Mouse (Mus musculus) intestine, embryonic 16.5 days (tissue): ENCODE results near the gene Pycard. TPM values are rescaled to one million over a fixed set of nuclear protein-coding genes. Genes with fewer than 3 reads are reported as not detected.
A peak's percentile ranks its signal among the peaks of the same experiment; 100 is the strongest.

ENCODE experiments used
- ATAC-seq: fragments of 200-750 bp; cut with Nextera tagmentation; 2 replicates; pipeline ENCODE4 v1.8.0; 2017; ENCODE audit warnings: moderate TSS enrichment, moderate library complexity
- H3K27ac ChIP-seq: fragments of 300-500 bp; sonication (generic); 2 replicates; pipeline ENCODE4 v1.5.1; 2014; ENCODE audit warnings: mild to moderate bottlenecking, low read length
- H3K27me3 ChIP-seq: fragments of 300-500 bp; sonication (generic); replicated peaks from 2 replicates; pipeline ENCODE4 v1.6.1; 2014; ENCODE audit warnings: low read length, control low read depth, mixed read lengths; ENCODE audit not compliant: control insufficient read depth, insufficient read depth
- H3K36me3 ChIP-seq: fragments of 300-500 bp; sonication (generic); 2 replicates; pipeline ENCODE4 v1.6.1; 2014; ENCODE audit warnings: low read length, control low read depth; ENCODE audit not compliant: control insufficient read depth, insufficient read depth
- H3K4me1 ChIP-seq: fragments of 300-500 bp; sonication (generic); 2 replicates; pipeline ENCODE4 v1.6.1; 2014; ENCODE audit warnings: low read length, control low read depth, mixed read lengths; ENCODE audit not compliant: control insufficient read depth, insufficient read depth
- H3K4me2 ChIP-seq: fragments of 300-500 bp; sonication (generic); 2 replicates; pipeline ENCODE4 v1.6.1; 2014; ENCODE audit warnings: low read depth, low read length, control low read depth
- H3K4me3 ChIP-seq: fragments of 300-500 bp; sonication (generic); 2 replicates; pipeline ENCODE4 v1.5.1; 2014; ENCODE audit warnings: mild to moderate bottlenecking, low read length
- H3K9ac ChIP-seq: fragments of 300-500 bp; sonication (generic); 2 replicates; pipeline ENCODE4 v1.6.1; 2014; ENCODE audit warnings: low read depth, low read length
- H3K9me3 ChIP-seq: fragments of 300-500 bp; sonication (generic); 2 replicates; pipeline ENCODE4 v1.6.1; 2016; ENCODE audit warnings: low read length, control low read depth; ENCODE audit not compliant: control insufficient read depth
- WGBS: fragments of 180-500 bp; shearing (Covaris S2); extraction: QIAGEN DNeasy Blood & Tissue Kit; methylation state at CpG from one replicate; pipeline ENCODE4 v1.1.7; 2014; 5-methylcytosine and 5-hydroxymethylcytosine counted together
- polyA plus RNA-seq: library from polyadenylated mRNA; unstranded; fragments of >200 nt; fragmentation: Nextera tagmentation; extraction: Ambion mirVana; gene quantifications from 2 replicates; pipeline ENCODE4 v1.2.1, GENCODE M21; 2015

Pycard gene
- polyA plus RNA-seq, 1 experiment from 2014 or later: 626 TPM

- Histone ChIP-seq H3K4me3 (peak overlapping the region; percentile 54), H3K27ac (peak overlapping the region; percentile 94), H3K9ac (peak overlapping the region; percentile 70), H3K4me1 (peaks cover 7% of the 10 kb centered on the region; the same call in 1 of the 2 replicates), H3K36me3 (no peaks in the 10 kb centered on the region), H3K9me3 (no peaks in the 10 kb centered on the region), H3K4me2 (peak overlapping the region; percentile 57), H3K27me3 (no peaks in the 10 kb centered on the region)
- peak; percentile 41 for ATAC-seq
- WGBS: 41% methylated on average over 6 of the region's 6 CpGs
These were observed 1.8 kb downstream of the Pycard start for GRCm38 (mm10) chr7:127991643-127992487.

- no peak for ATAC-seq
- Histone ChIP-seq H3K9ac (no peak overlapping the region), H3K9me3 (no peaks in the 10 kb centered on the region), H3K36me3 (peaks cover 7% of the 10 kb centered on the region; the same call in 1 of the 2 replicates), H3K4me3 (no peak overlapping the region), H3K4me2 (no peak overlapping the region), H3K27me3 (no peaks in the 10 kb centered on the region), H3K27ac (0 out of 2 replicates have a peak overlapping the region, but pooled peaks have one; percentile 12), H3K4me1 (0 out of 2 replicates have a peak, but pooled peaks cover 4% of the 10 kb centered on the region)
- 86% methylated on average over 1 of the region's 1 CpGs for WGBS
These were observed 4.8 kb downstream of the Pycard start for GRCm38 (mm10) chr7:127988904-127989303.

GRCm38 (mm10) chr7:127980606-127981005 lies 13.1 kb downstream of the Pycard start:
- no peaks in the 10 kb centered on the region for H3K4me1 ChIP-seq
- H3K4me3 ChIP-seq: no peak overlapping the region
- H3K4me2 ChIP-seq: no peak overlapping the region
- WGBS: 86% methylated on average over 3 of the region's 3 CpGs
- no peaks in the 10 kb centered on the region for H3K9me3 ChIP-seq
- no peak overlapping the region for H3K27ac ChIP-seq
- H3K27me3 ChIP-seq: no peaks in the 10 kb centered on the region
- no peak overlapping the region for H3K9ac ChIP-seq
- ATAC-seq: no peak
- peaks cover 37% of the 10 kb centered on the region for H3K36me3 ChIP-seq

- Histone ChIP-seq H3K9me3 (no peaks in the 10 kb centered on the region), H3K36me3 (peaks cover 40% of the 10 kb centered on the region), H3K27ac (no peak overlapping the region), H3K4me3 (no peak overlapping the region), H3K27me3 (no peaks in the 10 kb centered on the region), H3K4me2 (no peak overlapping the region), H3K4me1 (no peaks in the 10 kb centered on the region), H3K9ac (no peak overlapping the region)
- WGBS: 94% methylated on average over 2 of the region's 2 CpGs
- no peak for ATAC-seq
These were observed 14.8 kb downstream of the Pycard start for GRCm38 (mm10) chr7:127978856-127979255.

GRCm38 (mm10) chr7:127974413-127974930 lies 19.2 kb downstream of the Pycard start:
- Histone ChIP-seq H3K9ac (no peak overlapping the region), H3K36me3 (peaks cover 42% of the 10 kb centered on the region), H3K4me2 (no peak overlapping the region), H3K27me3 (no peaks in the 10 kb centered on the region), H3K4me3 (no peak overlapping the region), H3K4me1 (peaks cover 5% of the 10 kb centered on the region), H3K9me3 (no peaks in the 10 kb centered on the region), H3K27ac (no peak overlapping the region)
- no peak for ATAC-seq
- 88% methylated on average over 2 of the region's 2 CpGs for WGBS

- peaks cover 19% of the 10 kb centered on the region for H3K36me3 ChIP-seq
- peaks cover 12% of the 10 kb centered on the region for H3K4me1 ChIP-seq
- peak overlapping the region; percentile 86 for H3K4me2 ChIP-seq
- ATAC-seq: peak; percentile 54
- H3K4me3 ChIP-seq: peak overlapping the region; percentile 95
- no peaks in the 10 kb centered on the region for H3K9me3 ChIP-seq
- peak overlapping the region; percentile 99 for H3K9ac ChIP-seq
- no peaks in the 10 kb centered on the region for H3K27me3 ChIP-seq
- WGBS: 1% methylated on average over 38 of the region's 42 CpGs
- H3K27ac ChIP-seq: peak overlapping the region; percentile 98
These were observed 25.5 kb downstream of the Pycard start for GRCm38 (mm10) chr7:127967922-127968828.

- peak within 1 kb of the TSS; percentile 86 for H3K4me2 ChIP-seq
- WGBS: under 1% methylated on average over 92 of the region's 92 CpGs
- H3K9me3 ChIP-seq: no peaks in the 10 kb centered on the region
- peak within 1 kb of the TSS; percentile 95 for H3K4me3 ChIP-seq
- H3K27me3 ChIP-seq: no peaks in the 10 kb centered on the region
- H3K27ac ChIP-seq: peak within 1 kb of the TSS; percentile 98
- H3K36me3 ChIP-seq: peaks cover 15% of the 10 kb centered on the region
- peak; percentile 94 for ATAC-seq
- H3K9ac ChIP-seq: peak within 1 kb of the TSS; percentile 99
- peaks cover 12% of the 10 kb centered on the region for H3K4me1 ChIP-seq
These were observed 26.4 kb downstream of the Pycard start, which contains the start of gene Fus for GRCm38 (mm10) chr7:127967004-127967921. Gene Fus, plus strand, starts transcription at chr7:127967457.

- Histone ChIP-seq H3K27ac (peak overlapping the region; percentile 98), H3K4me1 (peaks cover 12% of the 10 kb centered on the region), H3K36me3 (peaks cover 8% of the 10 kb centered on the region; the same call in 1 of the 2 replicates), H3K9me3 (no peaks in the 10 kb centered on the region), H3K4me2 (peak overlapping the region; percentile 73), H3K27me3 (no peaks in the 10 kb centered on the region), H3K9ac (peak overlapping the region; percentile 99), H3K4me3 (peak overlapping the region; percentile 95)
- 12% methylated on average over 10 of the region's 10 CpGs for WGBS
- peak; percentile 17 for ATAC-seq
These were observed 27.2 kb downstream of the Pycard start for GRCm38 (mm10) chr7:127966371-127966918.
